Mouse (Mus musculus) limb, embryonic 13.5 days (tissue): ENCODE data around the gene Ctf2. TPM values are rescaled to one million over a fixed set of nuclear protein-coding genes. Genes with fewer than 3 reads are reported as not detected.

Experiments
- ATAC-seq: fragments of 200-750 bp; cut with Nextera tagmentation; 2 replicates; pipeline ENCODE4 v1.8.0; 2017; ENCODE audit warnings: low read depth, moderate number of reproducible peaks, moderate TSS enrichment; ENCODE audit not compliant: low FRiP score
- H3K27ac ChIP-seq: fragments of 300-500 bp; sonication (generic); 2 replicates; pipeline ENCODE4 v1.5.1; 2015; ENCODE audit warnings: inconsistent platforms, mild to moderate bottlenecking, moderate library complexity
- H3K27me3 ChIP-seq: fragments of 300-500 bp; sonication (generic); 2 replicates; pipeline ENCODE4 v1.6.1; 2015; ENCODE audit warnings: mild to moderate bottlenecking, inconsistent platforms
- H3K36me3 ChIP-seq: fragments of 300-500 bp; sonication (generic); 2 replicates; pipeline ENCODE4 v1.6.1; 2015; ENCODE audit warnings: inconsistent platforms, mild to moderate bottlenecking, moderate library complexity
- H3K4me1 ChIP-seq: fragments of 300-500 bp; sonication (generic); 2 replicates; pipeline ENCODE4 v1.6.1; 2015; ENCODE audit warnings: inconsistent platforms
- H3K4me2 ChIP-seq: fragments of 300-500 bp; sonication (generic); replicated peaks from 2 replicates; pipeline ENCODE4 v1.6.1; 2015; ENCODE audit warnings: inconsistent platforms, mild to moderate bottlenecking, moderate library complexity
- H3K4me3 ChIP-seq: fragments of 300-500 bp; sonication (generic); 2 replicates; pipeline ENCODE4 v1.5.1; 2015; ENCODE audit warnings: moderate library complexity, mild to moderate bottlenecking, inconsistent platforms
- H3K9ac ChIP-seq: fragments of 300-500 bp; sonication (generic); 2 replicates; pipeline ENCODE4 v1.6.1; 2015; ENCODE audit warnings: mild to moderate bottlenecking, inconsistent platforms
- H3K9me3 ChIP-seq: fragments of 300-500 bp; sonication (generic); 2 replicates; pipeline ENCODE4 v1.6.1; 2016; ENCODE audit warnings: inconsistent platforms
- WGBS: fragments of 180-500 bp; shearing (Covaris S2); methylation state at CpG from one replicate; pipeline ENCODE4 v1.1.7; 2015; 5-methylcytosine and 5-hydroxymethylcytosine counted together
- polyA plus RNA-seq: library from polyadenylated mRNA; unstranded; fragments of >200 nt; fragmentation: Nextera tagmentation; extraction: Ambion mirVana; gene quantifications from 2 replicates; pipeline ENCODE4 v1.2.1, GENCODE M21; 2015

The Ctf2 gene
- polyA plus RNA-seq, 1 experiment from 2014 or later, result 0.50 TPM

GRCm38 (mm10) chr7:127753158-127753557 is 21.2 kb upstream of the Ctf2 start:
- peaks cover 32% of the 10 kb centered on the region for H3K4me1 ChIP-seq
- no peak overlapping the region for H3K4me2 ChIP-seq
- peaks cover 100% of the 10 kb centered on the region for H3K36me3 ChIP-seq
- no peak overlapping the region for H3K27ac ChIP-seq
- no peak overlapping the region for H3K4me3 ChIP-seq
- H3K9me3 ChIP-seq, result no peaks in the 10 kb centered on the region
- ATAC-seq, result no peak
- H3K9ac ChIP-seq, result 0 out of 2 replicates have a peak overlapping the region, but pooled peaks have one; percentile 13
- 70% methylated on average over 5 of the region's 5 CpGs for WGBS
- no peaks in the 10 kb centered on the region for H3K27me3 ChIP-seq

- Histone ChIP-seq H3K36me3 (peaks cover 93% of the 10 kb centered on the region), H3K27ac (no peak overlapping the region), H3K4me1 (peaks cover 43% of the 10 kb centered on the region), H3K4me2 (no peak overlapping the region), H3K4me3 (no peak overlapping the region), H3K9me3 (no peaks in the 10 kb centered on the region), H3K27me3 (no peaks in the 10 kb centered on the region), H3K9ac (0 out of 2 replicates have a peak overlapping the region, but pooled peaks have one; percentile 48)
- no peak for ATAC-seq
- WGBS, result 96% methylated on average over 27 of the region's 27 CpGs
These were observed 20.1 kb upstream of the Ctf2 start for GRCm38 (mm10) chr7:127752069-127752468.

GRCm38 (mm10) chr7:127751619-127752018 is 19.7 kb upstream of the Ctf2 start:
- peaks cover 88% of the 10 kb centered on the region for H3K36me3 ChIP-seq
- H3K4me1 ChIP-seq, result peaks cover 39% of the 10 kb centered on the region
- H3K27ac ChIP-seq, result no peak overlapping the region
- no peaks in the 10 kb centered on the region for H3K27me3 ChIP-seq
- no peak for ATAC-seq
- H3K4me3 ChIP-seq, result no peak overlapping the region
- 93% methylated on average over 5 of the region's 5 CpGs for WGBS
- no peak overlapping the region for H3K4me2 ChIP-seq
- 0 out of 2 replicates have a peak overlapping the region, but pooled peaks have one; percentile 48 for H3K9ac ChIP-seq
- no peaks in the 10 kb centered on the region for H3K9me3 ChIP-seq

- H3K27ac ChIP-seq, result no peak overlapping the region
These were observed 18.5 kb upstream of the Ctf2 start for GRCm38 (mm10) chr7:127750131-127751127.

GRCm38 (mm10) chr7:127748235-127748560 is 16.2 kb upstream of the Ctf2 start:
- Histone ChIP-seq H3K4me2 (peak overlapping the region; percentile 85), H3K27ac (no peak overlapping the region), H3K27me3 (no peaks in the 10 kb centered on the region), H3K36me3 (peaks cover 54% of the 10 kb centered on the region), H3K4me3 (peak overlapping the region; percentile 96), H3K9me3 (no peaks in the 10 kb centered on the region), H3K9ac (peak overlapping the region; percentile 92; the same call in 1 of the 2 replicates), H3K4me1 (peaks cover 27% of the 10 kb centered on the region)
- ATAC-seq, result no peak
- 92% methylated on average over 28 of the region's 28 CpGs for WGBS

More at GRCm38 (mm10) chr7:127750131-127751127, 18.5 kb upstream of the Ctf2 start:
- Histone ChIP-seq H3K27me3 (no peaks in the 10 kb centered on the region), H3K4me1 (peaks cover 29% of the 10 kb centered on the region), H3K36me3 (peaks cover 76% of the 10 kb centered on the region), H3K9ac (no peak overlapping the region), H3K4me3 (no peak overlapping the region), H3K4me2 (no peak overlapping the region), H3K9me3 (no peaks in the 10 kb centered on the region)
- ATAC-seq, result no peak
- WGBS, result 82% methylated on average over 16 of the region's 19 CpGs

GRCm38 (mm10) chr7:127747559-127748234 is 15.7 kb upstream of the Ctf2 start:
- Histone ChIP-seq H3K27ac (peak overlapping the region; percentile 93; the same call in 1 of the 2 replicates), H3K9me3 (no peaks in the 10 kb centered on the region), H3K4me2 (peak overlapping the region; percentile 85), H3K9ac (peak overlapping the region; percentile 92), H3K4me1 (peaks cover 22% of the 10 kb centered on the region), H3K4me3 (peak overlapping the region; percentile 96), H3K36me3 (peaks cover 49% of the 10 kb centered on the region), H3K27me3 (no peaks in the 10 kb centered on the region)
- WGBS, result 31% methylated on average over 6 of the region's 6 CpGs
- no peak for ATAC-seq

- H3K27ac ChIP-seq, result peak overlapping the region; percentile 93
- ATAC-seq, result peak; percentile 0; the same call in 1 of the 2 replicates
- no peaks in the 10 kb centered on the region for H3K27me3 ChIP-seq
- no peaks in the 10 kb centered on the region for H3K9me3 ChIP-seq
- H3K4me1 ChIP-seq, result peaks cover 22% of the 10 kb centered on the region
- H3K4me2 ChIP-seq, result peak overlapping the region; percentile 85
- WGBS, result under 1% methylated on average over 52 of the region's 62 CpGs
- peak overlapping the region; percentile 96 for H3K4me3 ChIP-seq
- H3K9ac ChIP-seq, result peak overlapping the region; percentile 92
- peaks cover 40% of the 10 kb centered on the region for H3K36me3 ChIP-seq
These were observed 14.8 kb upstream of the Ctf2 start for GRCm38 (mm10) chr7:127746494-127747491.

- peaks cover 22% of the 10 kb centered on the region for H3K4me1 ChIP-seq
- peak overlapping the region; percentile 85 for H3K4me2 ChIP-seq
- peak overlapping the region; percentile 96 for H3K4me3 ChIP-seq
- peaks cover 31% of the 10 kb centered on the region for H3K36me3 ChIP-seq
- WGBS, result under 1% methylated on average over 39 of the region's 39 CpGs
- H3K9me3 ChIP-seq, result no peaks in the 10 kb centered on the region
- H3K27me3 ChIP-seq, result no peaks in the 10 kb centered on the region
- peak; percentile 91 for ATAC-seq
- H3K27ac ChIP-seq, result peak overlapping the region; percentile 93
- peak overlapping the region; percentile 92 for H3K9ac ChIP-seq
These were observed 13.9 kb upstream of the Ctf2 start for GRCm38 (mm10) chr7:127745652-127746493.

GRCm38 (mm10) chr7:127745251-127745651 is 13.3 kb upstream of the Ctf2 start:
- peak overlapping the region; percentile 93 for H3K27ac ChIP-seq
- H3K9me3 ChIP-seq, result no peaks in the 10 kb centered on the region
- H3K4me2 ChIP-seq, result peak overlapping the region; percentile 85
- peaks cover 22% of the 10 kb centered on the region for H3K4me1 ChIP-seq
- ATAC-seq, result peak; percentile 85
- H3K27me3 ChIP-seq, result no peaks in the 10 kb centered on the region
- peak overlapping the region; percentile 96 for H3K4me3 ChIP-seq
- H3K9ac ChIP-seq, result peak overlapping the region; percentile 92
- H3K36me3 ChIP-seq, result peaks cover 25% of the 10 kb centered on the region
- WGBS, result under 1% methylated on average over 19 of the region's 19 CpGs

GRCm38 (mm10) chr7:127744366-127745045 is 12.5 kb upstream of the Ctf2 start, which contains the start of gene Fbxl19:
TSS of gene Fbxl19 (plus strand) at chr7:127744543.
- no peaks in the 10 kb centered on the region for H3K9me3 ChIP-seq
- peak within 1 kb of the TSS; percentile 93 for H3K27ac ChIP-seq
- peak within 1 kb of the TSS; percentile 96 for H3K4me3 ChIP-seq
- no peaks in the 10 kb centered on the region for H3K27me3 ChIP-seq
- peak within 1 kb of the TSS; percentile 92 for H3K9ac ChIP-seq
- 1% methylated on average over 26 of the region's 26 CpGs for WGBS
- peaks cover 22% of the 10 kb centered on the region for H3K4me1 ChIP-seq
- peak within 1 kb of the TSS; percentile 85 for H3K4me2 ChIP-seq
- ATAC-seq, result no peak
- H3K36me3 ChIP-seq, result peaks cover 17% of the 10 kb centered on the region
